Mouse (Mus musculus) heart, embryonic 14.5 days (tissue): ENCODE data around the gene 1700018B08Rik. TPM values are rescaled to one million over a fixed set of nuclear protein-coding genes. Genes with fewer than 3 reads are reported as not detected.
A peak's percentile ranks its signal among the peaks of the same experiment; 100 is the strongest.

Source experiments
- ATAC-seq: fragments of 200-750 bp; cut with Nextera tagmentation; 2 replicates; pipeline ENCODE4 v1.8.0; 2017; ENCODE audit warnings: low read depth, moderate TSS enrichment; ENCODE audit not compliant: insufficient number of reproducible peaks, insufficient read depth, low FRiP score
- H3K27ac ChIP-seq, 2 experiments: fragments of 200-500 bp in 1 of 2; fragments of 300-500 bp in 1 of 2; sonication (generic) in 1 of 2; replicated peaks in 1 of 2; 2 replicates each; pipeline ENCODE4 v1.5.1; 2012 to 2014; ENCODE audit warnings: low read depth in 2 of 2, low read length in 2 of 2, control low read depth in 1 of 2, mild to moderate bottlenecking in 1 of 2, mixed read lengths in 1 of 2; ENCODE audit not compliant: control insufficient read depth in 1 of 2, insufficient read depth in 1 of 2
- H3K27me3 ChIP-seq: fragments of 300-500 bp; sonication (generic); 2 replicates; pipeline ENCODE4 v1.6.1; 2014; ENCODE audit warnings: mild to moderate bottlenecking, low read length, control low read depth; ENCODE audit not compliant: control insufficient read depth, insufficient read depth
- H3K36me3 ChIP-seq: fragments of 300-500 bp; sonication (generic); 2 replicates; pipeline ENCODE4 v1.6.1; 2014; ENCODE audit warnings: mild to moderate bottlenecking, control low read depth, low read length, mixed read lengths; ENCODE audit not compliant: control insufficient read depth, insufficient read depth
- H3K4me1 ChIP-seq, 2 experiments: fragments of 200-500 bp in 1 of 2; fragments of 300-500 bp in 1 of 2; sonication (generic) in 1 of 2; 2 replicates each; pipeline ENCODE4 v1.6.1; 2012 to 2014; ENCODE audit warnings: low read length in 2 of 2, control low read depth in 1 of 2, mixed read lengths in 1 of 2; ENCODE audit not compliant: control insufficient read depth in 2 of 2, insufficient read depth in 2 of 2
- H3K4me2 ChIP-seq: fragments of 300-500 bp; sonication (generic); 2 replicates; pipeline ENCODE4 v1.6.1; 2014; ENCODE audit warnings: mild to moderate bottlenecking, low read length
- H3K4me3 ChIP-seq, 2 experiments: fragments of 200-500 bp in 1 of 2; fragments of 300-500 bp in 1 of 2; sonication (generic) in 1 of 2; 2 replicates each; pipeline ENCODE4 v1.5.1; 2012 to 2014; ENCODE audit warnings: low read length in 2 of 2, mild to moderate bottlenecking in 2 of 2, control low read depth in 1 of 2, low read depth in 1 of 2, moderate library complexity in 1 of 2; ENCODE audit not compliant: control insufficient read depth in 1 of 2, insufficient read depth in 1 of 2
- H3K9ac ChIP-seq: fragments of 300-500 bp; sonication (generic); 2 replicates; pipeline ENCODE4 v1.6.1; 2014; ENCODE audit warnings: mild to moderate bottlenecking, low read length
- H3K9me3 ChIP-seq: fragments of 300-500 bp; sonication (generic); 2 replicates; pipeline ENCODE4 v1.6.1; 2016; ENCODE audit warnings: low read length, control low read depth; ENCODE audit not compliant: control insufficient read depth
- WGBS: fragments of 180-500 bp; shearing (Covaris S2); extraction: QIAGEN DNeasy Blood & Tissue Kit; methylation state at CpG from one replicate; pipeline ENCODE4 v1.1.7; 2014; 5-methylcytosine and 5-hydroxymethylcytosine counted together
- polyA plus RNA-seq: library from polyadenylated mRNA; unstranded; fragments of >200 nt; fragmentation: Nextera tagmentation; extraction: Ambion mirVana; gene quantifications from 2 replicates; pipeline ENCODE4 v1.2.1, GENCODE M21; 2014

1700018B08Rik gene
- polyA plus RNA-seq, 1 experiment from 2014 or later: not detected

DNA sequence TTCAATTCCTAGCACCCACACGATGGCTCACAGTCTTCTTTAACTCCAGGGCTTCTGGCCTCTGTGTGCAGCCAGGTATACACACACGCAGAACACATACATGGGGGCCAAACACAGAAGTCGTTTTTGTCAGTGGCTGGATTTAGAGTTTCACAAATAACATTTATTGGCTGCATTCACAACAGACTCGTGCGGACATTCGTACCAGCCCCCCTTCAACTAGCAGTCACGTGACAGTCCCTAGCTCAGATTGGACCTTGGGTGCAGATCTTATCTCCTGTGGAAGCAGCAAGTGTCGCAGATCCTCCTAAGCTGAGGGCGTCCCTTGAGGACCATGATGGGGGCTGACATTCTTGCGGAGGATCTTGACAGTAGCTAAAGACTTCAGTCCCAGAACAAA, 13.5 kb downstream of the 1700018B08Rik start:
- H3K27ac ChIP-seq: no peak overlapping the region
- H3K4me1 ChIP-seq: peaks cover 0 to 2% of the 10 kb centered on the region in 2 experiments; a peak in 1 of 4 replicates
- no peak overlapping the region for H3K4me3 ChIP-seq
- no peak overlapping the region for H3K9ac ChIP-seq
- H3K36me3 ChIP-seq: no peaks in the 10 kb centered on the region
- H3K27me3 ChIP-seq: peaks cover 9% of the 10 kb centered on the region; the same call in 1 of the 2 replicates
- ATAC-seq: no peak
- no peak overlapping the region for H3K4me2 ChIP-seq
- WGBS: 69% methylated on average over 10 of the region's 10 CpGs
- H3K9me3 ChIP-seq: no peaks in the 10 kb centered on the region

- no peak overlapping the region for H3K4me3 ChIP-seq
- peaks cover 11% of the 10 kb centered on the region; the same call in 1 of the 2 replicates for H3K27me3 ChIP-seq
- no peak for ATAC-seq
- H3K9me3 ChIP-seq: no peaks in the 10 kb centered on the region
- no peak overlapping the region for H3K9ac ChIP-seq
- H3K36me3 ChIP-seq: no peaks in the 10 kb centered on the region
- peaks cover 0 to 2% of the 10 kb centered on the region in 2 experiments; a peak in 1 of 4 replicates for H3K4me1 ChIP-seq
- H3K27ac ChIP-seq: no peak overlapping the region
- no peak overlapping the region for H3K4me2 ChIP-seq
- 79% methylated on average over 15 of the region's 15 CpGs for WGBS
Observed at GRCm38 (mm10) chr8:121528790-121529189, 15.3 kb downstream of the 1700018B08Rik start.

- WGBS: 80% methylated on average over 9 of the region's 9 CpGs
- no peaks in the 10 kb centered on the region for H3K36me3 ChIP-seq
- H3K9ac ChIP-seq: no peak overlapping the region
- ATAC-seq: no peak
- H3K4me2 ChIP-seq: no peak overlapping the region
- H3K4me1 ChIP-seq: peaks cover 0 to 2% of the 10 kb centered on the region in 2 experiments; a peak in 1 of 4 replicates
- no peak overlapping the region for H3K27ac ChIP-seq
- no peaks in the 10 kb centered on the region for H3K9me3 ChIP-seq
- H3K27me3 ChIP-seq: peaks cover 11% of the 10 kb centered on the region; the same call in 1 of the 2 replicates
- no peak overlapping the region for H3K4me3 ChIP-seq
Observed at GRCm38 (mm10) chr8:121527751-121528150, 16.4 kb downstream of the 1700018B08Rik start.

GRCm38 (mm10) chr8:121526811-121527550, 17.1 kb downstream of the 1700018B08Rik start:
- WGBS: 44% methylated on average over 6 of the region's 6 CpGs
- peaks cover 11% of the 10 kb centered on the region; the same call in 1 of the 2 replicates for H3K27me3 ChIP-seq
- no peaks in the 10 kb centered on the region for H3K36me3 ChIP-seq
- H3K9me3 ChIP-seq: no peaks in the 10 kb centered on the region
- no peak overlapping the region for H3K9ac ChIP-seq
- H3K4me2 ChIP-seq: no peak overlapping the region
- no peak overlapping the region; a peak in 2 of 4 replicates for H3K27ac ChIP-seq
- no peak for ATAC-seq
- peaks cover 0 to 2% of the 10 kb centered on the region in 2 experiments; a peak in 1 of 4 replicates for H3K4me1 ChIP-seq
- no peak overlapping the region for H3K4me3 ChIP-seq

DNA sequence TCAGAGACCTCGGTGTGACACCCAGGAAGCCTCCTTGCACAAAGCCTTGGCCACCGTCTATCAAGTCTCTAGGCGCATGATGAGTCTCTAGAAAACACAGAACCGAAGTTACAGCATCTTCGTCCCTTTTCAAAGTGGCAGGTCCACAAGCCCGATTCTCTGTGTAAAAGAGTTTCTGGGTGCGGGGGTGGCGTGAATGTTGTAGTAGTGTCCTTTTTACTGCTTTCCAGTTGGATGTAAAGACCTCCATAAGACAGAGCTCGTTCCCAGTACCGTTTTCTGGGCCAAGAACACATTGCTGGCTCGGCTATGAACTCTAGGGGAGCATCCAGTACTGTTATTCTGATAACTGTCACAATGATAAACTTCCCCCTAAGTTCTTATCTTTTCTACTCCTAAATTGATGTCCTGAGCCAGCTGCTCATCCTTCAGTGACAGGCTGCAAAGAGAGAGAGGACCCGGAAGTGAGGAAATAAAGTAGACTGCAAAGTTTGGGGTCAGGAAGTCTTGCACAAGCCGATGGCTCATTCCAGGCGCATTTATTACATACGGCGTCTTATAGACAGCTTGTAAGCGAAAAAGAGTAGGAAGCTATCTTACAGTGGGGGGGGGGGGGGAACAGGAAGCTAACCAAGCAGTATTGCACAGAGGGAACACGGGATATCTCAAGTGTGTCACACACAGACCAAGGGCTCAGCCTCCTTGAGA, 18.9 kb downstream of the 1700018B08Rik start:
- Histone ChIP-seq H3K9me3 (no peaks in the 10 kb centered on the region), H3K4me3 (no peak overlapping the region), H3K4me2 (no peak overlapping the region), H3K9ac (no peak overlapping the region), H3K27ac (no peak overlapping the region), H3K36me3 (no peaks in the 10 kb centered on the region), H3K4me1 (peaks cover 0 to 2% of the 10 kb centered on the region in 2 experiments; a peak in 1 of 4 replicates), H3K27me3 (peaks cover 6% of the 10 kb centered on the region; the same call in 1 of the 2 replicates)
- ATAC-seq: no peak
- WGBS: 69% methylated on average over 18 of the region's 18 CpGs

DNA sequence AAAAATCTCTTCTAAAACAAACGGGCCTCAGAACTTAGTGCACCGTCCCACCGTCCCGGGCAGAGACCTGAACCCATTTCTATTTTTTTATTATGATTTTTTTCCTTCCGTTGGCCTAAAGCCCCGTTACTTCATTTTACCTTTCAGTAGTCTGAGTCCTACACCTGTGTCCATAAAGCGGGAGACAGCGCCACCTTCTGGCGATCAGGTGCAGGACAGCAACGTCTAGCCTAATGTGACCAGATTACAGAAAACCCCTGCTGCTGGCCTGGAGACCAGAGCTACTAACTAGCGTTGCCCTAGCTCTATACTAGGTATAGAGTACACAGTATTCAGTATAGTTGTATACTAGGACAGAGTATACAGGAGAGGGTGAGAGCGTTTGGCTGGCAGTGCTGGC, 30.7 kb downstream of the 1700018B08Rik start:
- 5% methylated on average over 12 of the region's 12 CpGs for WGBS
- Histone ChIP-seq H3K4me1 (no peaks in the 10 kb centered on the region), H3K4me3 (no peak overlapping the region), H3K9ac (no peak overlapping the region), H3K36me3 (no peaks in the 10 kb centered on the region), H3K4me2 (no peak overlapping the region), H3K27ac (no peak overlapping the region), H3K27me3 (peaks cover 20% of the 10 kb centered on the region), H3K9me3 (no peaks in the 10 kb centered on the region)
- ATAC-seq: peak; percentile 70

DNA sequence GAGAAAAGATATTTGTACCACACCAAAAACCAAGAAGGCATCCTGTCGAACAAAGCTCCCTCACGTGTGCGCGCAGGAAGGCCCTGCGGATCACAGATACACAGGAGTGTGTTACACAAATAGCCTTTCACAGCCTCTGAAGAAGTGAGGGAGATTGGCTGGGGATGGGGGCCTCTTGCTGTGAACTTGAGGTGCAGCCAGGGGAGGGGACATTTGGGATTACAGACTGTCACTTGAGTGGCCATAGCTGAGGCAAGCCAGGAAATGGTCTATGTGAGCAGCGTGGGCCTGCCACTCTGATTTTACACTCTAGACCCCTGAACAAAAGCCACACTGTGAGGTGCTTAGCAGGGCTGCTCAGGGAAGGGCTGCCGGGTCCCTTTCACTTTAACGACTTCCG, 32.4 kb downstream of the 1700018B08Rik start:
- Histone ChIP-seq H3K4me1 (no peaks in the 10 kb centered on the region), H3K36me3 (no peaks in the 10 kb centered on the region), H3K27me3 (peaks cover 20% of the 10 kb centered on the region), H3K27ac (no peak overlapping the region), H3K9me3 (no peaks in the 10 kb centered on the region), H3K9ac (no peak overlapping the region), H3K4me3 (no peak overlapping the region), H3K4me2 (no peak overlapping the region)
- 62% methylated on average over 9 of the region's 9 CpGs for WGBS
- ATAC-seq: no peak
